Mouse (Mus musculus) liver, adult 2 months (tissue): ENCODE measurements around the gene Fgfr2.

Experiments used
- CTCF ChIP-seq: fragments of 200-500 bp; IDR thresholded peaks from 2 replicates; pipeline ENCODE4 v1.5.1; 2011; ENCODE audit warnings: low read depth, low read length, control low read depth
- POLR2A ChIP-seq: fragments of 200-500 bp; IDR thresholded peaks from 2 replicates; pipeline ENCODE4 v1.6.1; 2011; ENCODE audit warnings: low read length, control low read depth; ENCODE audit not compliant: insufficient read depth; ENCODE audit errors: extremely low read depth

- TF ChIP-seq CTCF = no peak
- TF ChIP-seq POLR2A = no peak
Observed at GRCm38 (mm10) chr7:132589610-132590009, 533.5 kb downstream of the Fgfr2 start.
